Mouse (Mus musculus) lung, postnatal 0 days (tissue): ENCODE results near the gene Ddx56.
"Not testable (repeated sequence)": the region's sequence is repeated elsewhere in the genome, so short reads cannot be mapped to it uniquely, and the experiment has no call there.

Experiments
- CTCF ChIP-seq: IDR thresholded peaks from 2 replicates; pipeline ENCODE4 v1.5.1; 2016; ENCODE audit warnings: antibody characterized with exemption, mild to moderate bottlenecking
- EP300 ChIP-seq: IDR thresholded peaks from 2 replicates; pipeline ENCODE4 v1.6.1; 2016; ENCODE audit warnings: antibody characterized with exemption, mild to moderate bottlenecking, control low read depth

GRCm38 (mm10) chr11:6254602-6255001 lies 13.0 kb downstream of the Ddx56 start:
- not testable (repeated sequence) for TF ChIP-seq CTCF, EP300
